Mouse (Mus musculus): Measurements from ENCODE around the gene Cux1. TPM values are rescaled to one million over a fixed set of nuclear protein-coding genes. Genes with fewer than 3 reads are reported as not detected.

Cux1 gene
- polyA plus RNA-seq, 1 experiment, result 24.7 TPM

DNA sequence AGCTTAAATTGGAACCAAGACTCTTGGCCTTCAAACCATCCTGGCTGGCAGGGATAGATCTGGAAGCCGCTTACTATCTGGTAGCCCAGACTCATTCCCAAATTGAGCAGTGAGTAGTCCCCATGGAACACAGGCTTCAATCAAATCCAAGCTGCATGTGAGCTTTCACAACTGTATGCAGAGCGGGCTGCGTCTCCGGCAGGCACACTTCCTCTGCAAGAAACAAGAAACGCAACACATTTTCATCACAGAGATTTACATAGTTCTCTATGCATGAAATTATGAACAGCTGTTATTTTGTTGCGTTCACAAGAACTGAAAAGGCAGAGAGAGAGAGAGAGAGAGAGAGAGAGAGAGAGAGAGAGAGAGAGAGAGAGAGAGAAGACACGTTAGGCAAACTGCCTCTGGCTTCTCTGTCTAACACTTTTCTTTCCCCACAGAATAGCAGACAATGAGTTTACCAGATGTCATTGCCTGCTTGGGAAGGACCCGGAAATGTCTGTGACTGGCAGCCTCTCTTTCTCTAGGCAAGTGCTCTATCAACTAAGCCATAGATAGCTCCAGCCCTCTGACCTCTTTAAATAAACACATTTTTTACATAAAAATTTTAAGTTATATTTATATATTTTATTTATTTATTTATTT lies 27.7 kb upstream of the Cux1 start:
- no peaks in the 10 kb centered on the region for H3K36me3 ChIP-seq (ENCODE audit: control insufficient read depth, insufficient read depth, low read length)
- peak overlapping the region; percentile 72 for H3K27ac ChIP-seq (ENCODE audit: insufficient read depth, low read length)
- H3K4me1 ChIP-seq (ENCODE audit: control insufficient read depth, insufficient read depth, insufficient read length), result peaks cover 5% of the 10 kb centered on the region; the same call in 1 of the 2 replicates
- no peak for DNase-seq (ENCODE audit: low read depth in 1 of 2, low spot score in 2 of 2)
- no peak overlapping the region for H3K4me3 ChIP-seq (ENCODE audit: extremely low read depth, insufficient read depth, insufficient read length)
- H3K27me3 ChIP-seq (ENCODE audit: control insufficient read depth, insufficient read depth, low read length), result no peaks in the 10 kb centered on the region
- TF ChIP-seq POLR2A (IDR thresholded peaks at IDR 0.05; ENCODE audit: low read depth, low read length), result no peak
- no peak for TF ChIP-seq CTCF (IDR thresholded peaks at IDR 0.05; ENCODE audit: extremely low read depth, insufficient read depth, insufficient read length, insufficient replicate concordance)
- WGBS, result 47% methylated on average over 8 of the region's 8 CpGs

DNA sequence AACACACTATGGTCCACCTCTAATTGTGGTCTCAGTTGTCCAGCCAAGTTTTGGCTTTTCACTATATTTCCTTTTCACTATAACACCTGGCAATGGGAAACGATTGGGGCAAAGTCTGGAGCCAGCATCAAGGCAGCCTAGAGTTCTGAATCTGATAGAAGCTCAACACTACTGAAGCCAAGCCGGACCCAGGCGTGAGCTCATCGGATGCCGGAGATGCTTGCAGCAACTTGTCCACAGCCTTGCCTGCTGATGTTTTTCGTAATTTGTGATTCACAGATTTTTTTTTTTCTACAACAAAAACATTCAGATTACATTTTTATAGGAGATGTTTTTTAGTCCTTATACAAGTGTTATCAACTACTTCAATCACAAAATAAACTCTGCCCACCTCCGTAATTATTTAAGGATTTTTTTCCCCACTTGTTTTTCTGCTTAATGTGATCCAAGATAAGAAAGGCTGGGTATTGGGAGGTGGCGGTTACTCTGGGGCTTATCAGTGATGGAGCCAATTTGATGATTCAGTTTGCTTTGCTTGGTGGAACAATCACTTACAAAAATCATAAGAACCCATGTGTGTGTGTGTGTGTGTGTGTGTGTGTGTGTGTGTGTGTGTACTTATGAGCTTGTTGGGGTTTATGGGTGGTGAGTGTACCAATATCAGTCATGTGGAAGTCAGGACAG lies 24.7 kb upstream of the Cux1 start:
- no peak for DNase-seq (ENCODE audit: low read depth in 1 of 2, low spot score in 2 of 2)
- Histone ChIP-seq H3K4me3 (ENCODE audit: extremely low read depth, insufficient read depth, insufficient read length) (no peak overlapping the region), H3K4me1 (ENCODE audit: control insufficient read depth, insufficient read depth, insufficient read length) (peaks cover 5% of the 10 kb centered on the region; the same call in 1 of the 2 replicates), H3K36me3 (ENCODE audit: control insufficient read depth, insufficient read depth, low read length) (no peaks in the 10 kb centered on the region), H3K27ac (ENCODE audit: insufficient read depth, low read length) (no peak overlapping the region), H3K27me3 (ENCODE audit: control insufficient read depth, insufficient read depth, low read length) (no peaks in the 10 kb centered on the region)
- WGBS, result 89% methylated on average over 8 of the region's 8 CpGs
- TF ChIP-seq CTCF (IDR thresholded peaks at IDR 0.05; ENCODE audit: extremely low read depth, insufficient read depth, insufficient read length, insufficient replicate concordance) (no peak), POLR2A (IDR thresholded peaks at IDR 0.05; ENCODE audit: low read depth, low read length) (no peak)

DNA sequence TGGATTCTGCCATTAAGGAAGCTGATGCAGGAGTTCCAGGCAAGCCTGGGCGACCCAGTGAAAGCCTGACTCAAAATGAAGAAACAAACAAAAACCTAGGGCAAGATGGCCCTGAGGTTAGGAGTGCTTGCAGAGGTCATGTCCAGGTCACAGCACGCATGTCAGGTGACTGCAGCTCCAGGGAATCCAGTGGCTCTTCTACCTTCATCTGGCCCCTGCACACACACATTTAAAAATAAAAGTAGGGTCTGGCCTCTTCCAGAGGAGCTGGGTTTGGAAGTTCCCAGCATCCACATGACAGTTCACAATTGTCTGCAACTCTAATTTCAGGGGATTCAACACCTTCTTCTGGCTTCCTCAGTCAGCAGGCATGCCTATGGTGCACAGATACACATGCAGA lies 21.7 kb upstream of the Cux1 start:
- TF ChIP-seq CTCF (IDR thresholded peaks at IDR 0.05; ENCODE audit: extremely low read depth, insufficient read depth, insufficient read length, insufficient replicate concordance), result no peak
- no peak for TF ChIP-seq POLR2A (IDR thresholded peaks at IDR 0.05; ENCODE audit: low read depth, low read length)
- H3K27ac ChIP-seq (ENCODE audit: insufficient read depth, low read length), result no peak overlapping the region
- H3K4me1 ChIP-seq (ENCODE audit: control insufficient read depth, insufficient read depth, insufficient read length), result peaks cover 4% of the 10 kb centered on the region; the same call in 1 of the 2 replicates
- no peak overlapping the region for H3K4me3 ChIP-seq (ENCODE audit: extremely low read depth, insufficient read depth, insufficient read length)
- no peak for DNase-seq (ENCODE audit: low read depth in 1 of 2, low spot score in 2 of 2)
- H3K27me3 ChIP-seq (ENCODE audit: control insufficient read depth, insufficient read depth, low read length), result no peaks in the 10 kb centered on the region
- WGBS, result 87% methylated on average over 2 of the region's 2 CpGs
- no peaks in the 10 kb centered on the region for H3K36me3 ChIP-seq (ENCODE audit: control insufficient read depth, insufficient read depth, low read length)

DNA sequence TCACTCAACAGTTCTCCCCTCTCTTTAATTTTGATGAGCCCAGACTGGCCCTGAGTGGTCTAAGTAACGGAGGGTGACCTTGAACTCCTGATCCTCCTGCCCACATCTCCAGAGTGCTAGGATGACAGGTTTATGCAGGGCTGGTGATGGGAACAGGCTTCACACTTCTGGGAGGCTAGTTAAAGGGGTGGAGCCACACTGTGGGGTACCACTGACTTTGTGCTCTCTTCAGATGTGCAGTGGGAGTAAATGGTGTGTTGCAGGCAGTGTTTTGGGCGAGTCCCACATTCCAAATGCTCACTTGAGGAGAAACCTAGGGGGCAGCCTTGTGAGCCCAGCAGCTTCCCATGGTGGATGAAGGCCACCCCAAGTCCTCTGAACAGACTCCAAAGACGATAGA lies 21.2 kb upstream of the Cux1 start:
- no peaks in the 10 kb centered on the region for H3K36me3 ChIP-seq (ENCODE audit: control insufficient read depth, insufficient read depth, low read length)
- no peak for DNase-seq (ENCODE audit: low read depth in 1 of 2, low spot score in 2 of 2)
- TF ChIP-seq POLR2A (IDR thresholded peaks at IDR 0.05; ENCODE audit: low read depth, low read length) (no peak), CTCF (IDR thresholded peaks at IDR 0.05; ENCODE audit: extremely low read depth, insufficient read depth, insufficient read length, insufficient replicate concordance) (no peak)
- peaks cover 4% of the 10 kb centered on the region; the same call in 1 of the 2 replicates for H3K4me1 ChIP-seq (ENCODE audit: control insufficient read depth, insufficient read depth, insufficient read length)
- 91% methylated on average over 3 of the region's 3 CpGs for WGBS
- no peaks in the 10 kb centered on the region for H3K27me3 ChIP-seq (ENCODE audit: control insufficient read depth, insufficient read depth, low read length)
- H3K4me3 ChIP-seq (ENCODE audit: extremely low read depth, insufficient read depth, insufficient read length), result no peak overlapping the region
- H3K27ac ChIP-seq (ENCODE audit: insufficient read depth, low read length), result no peak overlapping the region

DNA sequence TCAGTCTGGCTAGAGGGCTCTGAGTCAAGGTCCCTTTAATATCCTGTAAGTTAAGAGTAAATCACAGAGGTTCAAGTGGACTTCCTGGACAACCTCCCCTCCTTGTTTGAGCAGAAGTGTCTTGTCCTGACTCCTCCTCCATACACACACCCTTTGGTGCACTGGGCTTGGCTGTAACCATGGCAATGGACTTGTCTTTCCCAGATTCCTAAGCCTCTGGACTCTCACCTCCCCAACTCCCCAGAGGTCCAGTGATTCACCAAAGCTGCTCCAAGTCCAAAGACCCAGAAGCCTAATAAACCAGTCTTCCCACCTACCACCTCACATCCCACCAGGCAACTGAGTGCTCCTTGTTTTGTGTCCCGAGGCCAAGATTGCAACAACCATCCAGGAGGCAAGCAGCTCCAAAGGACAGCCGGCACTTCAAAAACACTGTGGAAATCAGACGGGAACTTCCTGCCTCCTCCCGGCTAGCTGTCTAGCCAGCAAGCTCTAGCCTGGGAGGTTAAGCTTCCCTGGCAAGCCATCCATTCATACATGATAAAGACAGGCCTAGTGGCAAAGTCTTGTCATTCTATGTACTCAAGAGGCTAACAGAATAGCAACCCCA lies 17.5 kb upstream of the Cux1 start:
- peaks cover 4% of the 10 kb centered on the region; the same call in 1 of the 2 replicates for H3K27me3 ChIP-seq (ENCODE audit: control insufficient read depth, insufficient read depth, low read length)
- H3K4me3 ChIP-seq (ENCODE audit: extremely low read depth, insufficient read depth, insufficient read length), result no peak overlapping the region
- H3K27ac ChIP-seq (ENCODE audit: insufficient read depth, low read length), result no peak overlapping the region
- H3K36me3 ChIP-seq (ENCODE audit: control insufficient read depth, insufficient read depth, low read length), result no peaks in the 10 kb centered on the region
- DNase-seq (ENCODE audit: low read depth in 1 of 2, low spot score in 2 of 2), result no peak
- WGBS, result 34% methylated on average over 4 of the region's 4 CpGs
- peaks cover 4% of the 10 kb centered on the region; the same call in 1 of the 2 replicates for H3K4me1 ChIP-seq (ENCODE audit: control insufficient read depth, insufficient read depth, insufficient read length)
- TF ChIP-seq POLR2A (IDR thresholded peaks at IDR 0.05; ENCODE audit: low read depth, low read length) (no peak), CTCF (IDR thresholded peaks at IDR 0.05; ENCODE audit: extremely low read depth, insufficient read depth, insufficient read length, insufficient replicate concordance) (no peak)

DNA sequence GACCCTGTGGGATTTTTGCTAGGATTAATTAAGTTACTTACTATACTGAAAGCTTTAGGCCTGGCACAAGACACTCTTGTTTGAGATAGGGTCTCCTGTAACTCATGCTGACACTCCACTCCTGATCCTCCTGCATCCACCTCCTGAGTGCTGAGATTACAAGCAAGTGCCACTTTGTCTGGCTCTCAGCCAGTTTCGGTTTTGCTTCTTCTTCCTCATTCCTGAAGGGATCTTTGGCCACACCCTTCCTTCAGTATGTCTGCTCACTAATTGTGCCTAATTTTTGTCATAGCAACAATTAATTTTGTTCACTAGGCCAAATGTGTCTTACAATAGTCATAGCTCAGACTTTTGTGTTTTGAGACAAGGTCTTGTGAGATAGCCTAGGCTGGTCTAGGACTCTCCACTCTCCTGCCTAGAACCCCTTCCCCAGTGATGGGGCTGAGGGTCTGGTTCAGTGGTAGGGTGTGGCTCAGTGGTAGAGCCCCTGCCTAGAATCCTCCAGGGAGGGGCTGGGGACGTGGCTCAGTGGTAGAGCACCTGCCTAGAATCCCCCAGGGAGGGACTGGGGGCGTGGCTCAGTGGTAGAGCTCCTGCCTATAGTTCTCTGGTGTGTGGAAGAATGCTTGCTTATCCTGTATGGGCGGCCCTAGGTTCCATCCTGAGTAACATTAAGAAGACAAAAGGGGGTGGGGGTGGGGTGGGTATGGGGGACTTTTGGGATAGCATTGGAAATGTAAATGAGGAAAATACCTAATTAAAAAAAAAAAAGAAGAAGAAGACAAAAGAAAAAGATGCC lies 16.6 kb upstream of the Cux1 start:
- H3K27ac ChIP-seq (ENCODE audit: insufficient read depth, low read length), result no peak overlapping the region
- H3K27me3 ChIP-seq (ENCODE audit: control insufficient read depth, insufficient read depth, low read length), result peaks cover 4% of the 10 kb centered on the region; the same call in 1 of the 2 replicates
- peak; percentile 21 to 54 for DNase-seq (ENCODE audit: low read depth in 1 of 2, low spot score in 2 of 2)
- TF ChIP-seq POLR2A (IDR thresholded peaks at IDR 0.05; ENCODE audit: low read depth, low read length) (no peak), CTCF (IDR thresholded peaks at IDR 0.05; ENCODE audit: extremely low read depth, insufficient read depth, insufficient read length, insufficient replicate concordance) (no peak)
- no peaks in the 10 kb centered on the region for H3K36me3 ChIP-seq (ENCODE audit: control insufficient read depth, insufficient read depth, low read length)
- H3K4me1 ChIP-seq (ENCODE audit: control insufficient read depth, insufficient read depth, insufficient read length), result peaks cover 4% of the 10 kb centered on the region; the same call in 1 of the 2 replicates
- no peak overlapping the region for H3K4me3 ChIP-seq (ENCODE audit: extremely low read depth, insufficient read depth, insufficient read length)
- 33% methylated on average over 4 of the region's 4 CpGs for WGBS
